8 mouse cellular contexts compared by ENCODE assay signal in genomic region chr6:37442041-37442667, GRCm38 (mm10). TPM values are rescaled to one million over a fixed set of nuclear protein-coding genes. Genes with fewer than 3 reads are reported as not detected.
A peak's percentile ranks its signal among the peaks of the same experiment; 100 is the strongest.
DNase-seq lines count a peak whose midpoint lies in the region; ATAC-seq lines count a peak whose summit lies in the region.

Gene Creb3l2 (minus strand): TSS chr6:37442146.

- H3K4me3 ChIP-seq in embryonic facial prominence, embryonic 13.5 days: peak within 1 kb of the TSS; percentile 89
- peak within 1 kb of the TSS; percentile 79 for H3K4me3 ChIP-seq in midbrain, embryonic 11.5 days (ENCODE audit: low read depth, low read length)

- intact Hi-C loops in left cerebral cortex, postnatal 4 days (cut with DNase I): no loop called here

- H3K27me3 ChIP-seq in embryonic facial prominence, embryonic 13.5 days: no peaks in the 10 kb centered on the region
- no peaks in the 10 kb centered on the region for H3K27me3 ChIP-seq in midbrain, embryonic 11.5 days (ENCODE audit: control insufficient read depth, insufficient read depth, low read length)

- peaks cover 28% of the 10 kb centered on the region for H3K4me1 ChIP-seq in embryonic facial prominence, embryonic 13.5 days
- H3K4me1 ChIP-seq in midbrain, embryonic 11.5 days (ENCODE audit: control insufficient read depth, insufficient read depth, low read length): peaks cover 6% of the 10 kb centered on the region; the same call in 1 of the 2 replicates

- H3K9ac ChIP-seq in embryonic facial prominence, embryonic 13.5 days: peak within 1 kb of the TSS; percentile 92
- peak within 1 kb of the TSS; percentile 72 for H3K9ac ChIP-seq in midbrain, embryonic 11.5 days (ENCODE audit: low read length)

- peak; percentile 74 to 91 for DNase-seq in adrenal gland, postnatal 4 days (ENCODE audit: low spot score in 2 of 2)
- peak; percentile 100 for DNase-seq in heart, adult 11 months
- peak; percentile 99 for DNase-seq in kidney, adult 11 months
- peak; percentile 97 for DNase-seq in left cerebral cortex, postnatal 4 days
- peak; percentile 99 for DNase-seq in midbrain, embryonic 11.5 days (ENCODE audit: low spot score, missing footprints)
- peak; percentile 84 for DNase-seq in right cerebral cortex, postnatal 4 days
- DNase-seq in yolk sac, embryonic 10.5 days (ENCODE audit: low spot score): peak; percentile 99

- WGBS in embryonic facial prominence, embryonic 13.5 days: under 1% methylated on average over 33 of the region's 33 CpGs
- under 1% methylated on average over 33 of the region's 33 CpGs for WGBS in midbrain, embryonic 11.5 days

- no peaks in the 10 kb centered on the region for H3K9me3 ChIP-seq in embryonic facial prominence, embryonic 13.5 days
- H3K9me3 ChIP-seq in midbrain, embryonic 11.5 days (ENCODE audit: control insufficient read depth, low read length): no peaks in the 10 kb centered on the region

- H3K36me3 ChIP-seq in embryonic facial prominence, embryonic 13.5 days: peaks cover 2% of the 10 kb centered on the region; the same call in 1 of the 2 replicates
- H3K36me3 ChIP-seq in midbrain, embryonic 11.5 days (ENCODE audit: control insufficient read depth, insufficient read depth, low read length): no peaks in the 10 kb centered on the region

- peak within 1 kb of the TSS; percentile 70 for H3K4me2 ChIP-seq in embryonic facial prominence, embryonic 13.5 days
- H3K4me2 ChIP-seq in midbrain, embryonic 11.5 days: peak within 1 kb of the TSS; percentile 75

- peak; percentile 99 for ATAC-seq in embryonic facial prominence, embryonic 13.5 days (ENCODE audit: insufficient number of reproducible peaks, insufficient read depth, low FRiP score, low TSS enrichment, low read depth)
- peak; percentile 99 for ATAC-seq in midbrain, embryonic 11.5 days (ENCODE audit: low FRiP score)

- peak within 1 kb of the TSS; percentile 96 for H3K27ac ChIP-seq in embryonic facial prominence, embryonic 13.5 days
- no peak within 1 kb of the TSS; the same call in 1 of the 2 replicates for H3K27ac ChIP-seq in midbrain, embryonic 11.5 days (ENCODE audit: low read depth, low read length)

RNA-seq across cellular contexts. Expression of gene Creb3l2, which starts in this region (rescaled TPM):
- total RNA-seq in adrenal gland, postnatal 4 days (2021): 10 to 100 TPM; 71.3 to 78.3 TPM
- 26.9 and 29.0 TPM in 2 replicates for polyA plus RNA-seq in embryonic facial prominence, embryonic 13.5 days (2015; fragmentation: Nextera tagmentation; extraction: Ambion mirVana)
- total RNA-seq in left cerebral cortex, postnatal 4 days (2021): 1 to 10 TPM; 5.7 to 6.3 TPM
- polyA plus RNA-seq in midbrain, embryonic 11.5 days (2014; fragmentation: Nextera tagmentation; extraction: Ambion mirVana): 4.9 and 5.5 TPM in 2 replicates

Comparison
In these comparisons a context has a peak if more than half of its experiments do, and no peak if none do; other contexts are left out.
1. RNA of gene Creb3l2 (total RNA-seq): 71.3 to 78.3 TPM in adrenal gland, postnatal 4 days; 5.7 to 6.3 TPM in left cerebral cortex, postnatal 4 days; every median in the first group is over 4 times any median in the second.
2. Peak in every context shown above with its lines, with median percentiles within 50 percentile points of each other: DNase-seq.